13 mouse cellular contexts compared by ENCODE assay signal in genomic region chr5:60599460-60600299, GRCm38 (mm10).
DNase-seq lines count a peak whose midpoint lies in the region; ATAC-seq and TF ChIP-seq lines count a peak whose summit lies in the region.
"Had no signal": no experiment of that assay in that cellular context is flagged by ENCODE, and none has a peak within 500 bp of the region (broad histone marks: within the 10 kb centered on the region; RNA-seq: fewer than 3 reads in every experiment).

No protein-coding gene starts in this region.

- ATAC-seq in forebrain, postnatal 0 days, result peak; percentile 78
- peak; percentile 86 for ATAC-seq in midbrain, embryonic 16.5 days
- no peak for ATAC-seq in megakaryocyte progenitor cell, adult 5-6 weeks (replicated peaks; ENCODE audit: poor library complexity)

- no peak overlapping the region for H3K4me3 ChIP-seq in forebrain, postnatal 0 days (ENCODE audit: low read depth, low read length)
- H3K4me3 ChIP-seq in midbrain, embryonic 16.5 days (ENCODE audit: low read depth, low read length), result no peak overlapping the region
- H3K4me3 ChIP-seq: liver, embryonic 15.5 days; stomach, embryonic 15.5 days had no signal

- H3K36me3 ChIP-seq in forebrain, postnatal 0 days (ENCODE audit: insufficient read depth), result no peaks in the 10 kb centered on the region
- no peaks in the 10 kb centered on the region for H3K36me3 ChIP-seq in midbrain, embryonic 16.5 days (ENCODE audit: control insufficient read depth, insufficient read depth, low read length)
- H3K36me3 ChIP-seq: liver, embryonic 15.5 days; stomach, embryonic 15.5 days had no signal

- peak; percentile 70 for DNase-seq in heart, adult 11 months
- no peak for DNase-seq in heart, postnatal 14 days
- DNase-seq in cerebellum, adult 8-10 months, result peak; percentile 2
- peak; percentile 68 for DNase-seq in forebrain, postnatal 0 days
- no peak for DNase-seq in kidney, adult 9 months
- no peak for DNase-seq in adrenal gland, postnatal 25 days
- DNase-seq: adrenal gland, adult 2 months; B cell, adult 2 months had no signal

- 33% methylated on average over 5 of the region's 5 CpGs for WGBS in forebrain, postnatal 0 days
- WGBS in midbrain, embryonic 16.5 days, result 53% methylated on average over 5 of the region's 5 CpGs

- H3K27ac ChIP-seq in forebrain, postnatal 0 days (ENCODE audit: low read depth, low read length), result no peak overlapping the region; the same call in 1 of the 2 replicates
- no peak overlapping the region for H3K27ac ChIP-seq in midbrain, embryonic 16.5 days (ENCODE audit: low read length)
- H3K27ac ChIP-seq: liver, embryonic 15.5 days; stomach, embryonic 15.5 days had no signal

- H3K9ac ChIP-seq in forebrain, postnatal 0 days, result no peak overlapping the region
- no peak overlapping the region for H3K9ac ChIP-seq in midbrain, embryonic 16.5 days (ENCODE audit: low read depth, low read length)
- H3K9ac ChIP-seq: liver, embryonic 15.5 days; stomach, embryonic 15.5 days had no signal

- H3K4me1 ChIP-seq in forebrain, postnatal 0 days (ENCODE audit: insufficient read depth), result no peaks in the 10 kb centered on the region
- no peaks in the 10 kb centered on the region for H3K4me1 ChIP-seq in midbrain, embryonic 16.5 days (ENCODE audit: control insufficient read depth, insufficient read depth, low read length)
- H3K4me1 ChIP-seq: liver, embryonic 15.5 days; stomach, embryonic 15.5 days had no signal

- no peaks in the 10 kb centered on the region for H3K27me3 ChIP-seq in forebrain, postnatal 0 days (ENCODE audit: insufficient read depth, low read length)
- H3K27me3 ChIP-seq in midbrain, embryonic 16.5 days (ENCODE audit: control insufficient read depth, insufficient read depth, low read depth, low read length), result no peaks in the 10 kb centered on the region
- H3K27me3 ChIP-seq: liver, embryonic 15.5 days; stomach, embryonic 15.5 days had no signal

- intact Hi-C loops in heart, postnatal 14 days (cut with DNase I), result no loop called here

- TF ChIP-seq CTCF in forebrain, postnatal 0 days (IDR thresholded peaks at IDR 0.05; ENCODE audit: low read depth), result no peak

- H3K9me3 ChIP-seq in forebrain, postnatal 0 days (ENCODE audit: low read length), result no peaks in the 10 kb centered on the region
- no peaks in the 10 kb centered on the region for H3K9me3 ChIP-seq in midbrain, embryonic 16.5 days (replicated peaks; ENCODE audit: control insufficient read depth, low read length, poor library complexity, severe bottlenecking)
- H3K9me3 ChIP-seq: liver, embryonic 15.5 days; stomach, embryonic 15.5 days had no signal

- no peak overlapping the region for H3K4me2 ChIP-seq in forebrain, postnatal 0 days (ENCODE audit: low read depth)
- no peak overlapping the region for H3K4me2 ChIP-seq in midbrain, embryonic 16.5 days (ENCODE audit: low read length)
- H3K4me2 ChIP-seq: heart, embryonic 11.5 days; liver, embryonic 15.5 days; stomach, embryonic 15.5 days had no signal

Comparison
In these comparisons a context has a peak if more than half of its experiments do, and no peak if none do; other contexts are left out.
1. DNase-seq: peak in heart, adult 11 months (single experiment), cerebellum, adult 8-10 months (single experiment) and forebrain, postnatal 0 days (single experiment); none in heart, postnatal 14 days (0 of 2), kidney, adult 9 months (single experiment) and adrenal gland, postnatal 25 days (single experiment).